Mouse (Mus musculus) embryonic facial prominence, embryonic 14.5 days (tissue): ENCODE measurements around the gene Kansl3. TPM values are rescaled to one million over a fixed set of nuclear protein-coding genes. Genes with fewer than 3 reads are reported as not detected.

Experiments used
- ATAC-seq: fragments of 200-750 bp; cut with Nextera tagmentation; 2 replicates; pipeline ENCODE4 v1.8.0; 2017; ENCODE audit warnings: low read depth, moderate number of reproducible peaks, moderate TSS enrichment
- DNase-seq: peaks from one replicate; pipeline ENCODE4 v3.0.0-alpha.2; 2015; ENCODE audit warnings: low spot score
- H3K27ac ChIP-seq: fragments of 300-500 bp; sonication (generic); replicated peaks from 2 replicates; pipeline ENCODE4 v1.5.1; 2014; ENCODE audit warnings: low read depth, mild to moderate bottlenecking, low read length, moderate library complexity
- H3K27me3 ChIP-seq: fragments of 300-500 bp; sonication (generic); replicated peaks from 2 replicates; pipeline ENCODE4 v1.6.1; 2014; ENCODE audit warnings: low read length; ENCODE audit not compliant: control insufficient read depth, insufficient read depth
- H3K36me3 ChIP-seq: fragments of 300-500 bp; sonication (generic); 2 replicates; pipeline ENCODE4 v1.6.1; 2014; ENCODE audit warnings: low read length, mixed read lengths; ENCODE audit not compliant: control insufficient read depth, insufficient read depth
- H3K4me1 ChIP-seq: fragments of 300-500 bp; sonication (generic); 2 replicates; pipeline ENCODE4 v1.6.1; 2014; ENCODE audit warnings: antibody characterized with exemption, low read length; ENCODE audit not compliant: control insufficient read depth, insufficient read depth
- H3K4me2 ChIP-seq: fragments of 300-500 bp; sonication (generic); 2 replicates; pipeline ENCODE4 v1.6.1; 2014; ENCODE audit warnings: low read depth, mild to moderate bottlenecking, low read length, moderate library complexity, mixed read lengths
- H3K4me3 ChIP-seq: fragments of 300-500 bp; sonication (generic); 2 replicates; pipeline ENCODE4 v1.5.1; 2014; ENCODE audit warnings: low read depth, mild to moderate bottlenecking, low read length
- H3K9ac ChIP-seq: fragments of 300-500 bp; sonication (generic); 2 replicates; pipeline ENCODE4 v1.6.1; 2014; ENCODE audit warnings: low read depth, mild to moderate bottlenecking, low read length, moderate library complexity, mixed read lengths
- H3K9me3 ChIP-seq: fragments of 300-500 bp; sonication (generic); 2 replicates; pipeline ENCODE4 v1.6.1; 2016; ENCODE audit warnings: low read length; ENCODE audit not compliant: control insufficient read depth
- WGBS: fragments of 180-500 bp; shearing (Covaris S2); extraction: QIAGEN DNeasy Blood & Tissue Kit; methylation state at CpG from one replicate; pipeline ENCODE4 v1.1.7; 2014; 5-methylcytosine and 5-hydroxymethylcytosine counted together
- polyA plus RNA-seq: library from polyadenylated mRNA; unstranded; fragments of >200 nt; fragmentation: Nextera tagmentation; extraction: Ambion mirVana; gene quantifications from 2 replicates; pipeline ENCODE4 v1.2.1, GENCODE M21; 2014

The Kansl3 gene
- polyA plus RNA-seq, 1 experiment from 2014 or later, result 35.1 TPM

GRCm38 (mm10) chr1:36368112-36368968 is 641 bp downstream of the Kansl3 start:
- Histone ChIP-seq H3K4me2 (peak overlapping the region; percentile 62), H3K36me3 (peaks cover 28% of the 10 kb centered on the region), H3K4me3 (peak overlapping the region; percentile 92), H3K9me3 (no peaks in the 10 kb centered on the region), H3K27ac (peak overlapping the region; percentile 84), H3K27me3 (no peaks in the 10 kb centered on the region), H3K9ac (peak overlapping the region; percentile 96), H3K4me1 (peaks cover 9% of the 10 kb centered on the region)
- DNase-seq, result peak; percentile 44
- ATAC-seq, result peak; percentile 85
- WGBS, result 5% methylated on average over 35 of the region's 55 CpGs

DNA sequence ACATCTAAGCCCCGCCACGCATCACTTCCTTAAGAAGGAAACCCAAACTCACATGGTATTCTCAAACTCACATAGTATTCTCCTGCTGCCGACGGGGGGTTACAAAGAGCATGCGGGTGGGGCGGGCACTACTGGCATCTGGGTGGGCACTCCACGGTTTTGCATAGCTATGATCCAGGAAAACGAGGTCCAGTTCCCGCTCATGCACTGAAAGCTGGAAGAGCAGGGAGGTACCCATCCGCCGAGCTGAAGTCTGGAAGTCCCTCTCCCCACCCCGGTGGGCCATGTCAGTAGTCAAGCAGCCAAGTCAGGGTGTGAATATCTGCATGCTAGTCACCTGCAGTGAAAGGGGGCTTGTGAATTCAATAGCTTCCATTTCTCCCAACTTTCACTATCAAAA is 1.3 kb downstream of the Kansl3 start:
- H3K4me1 ChIP-seq, result peaks cover 9% of the 10 kb centered on the region
- ATAC-seq (no peak), DNase-seq (no peak)
- no peaks in the 10 kb centered on the region for H3K27me3 ChIP-seq
- no peak overlapping the region for H3K27ac ChIP-seq
- WGBS, result 53% methylated on average over 12 of the region's 12 CpGs
- H3K9ac ChIP-seq, result peak overlapping the region; percentile 96
- peaks cover 33% of the 10 kb centered on the region for H3K36me3 ChIP-seq
- H3K4me3 ChIP-seq, result peak overlapping the region; percentile 92
- peak overlapping the region; percentile 62 for H3K4me2 ChIP-seq
- no peaks in the 10 kb centered on the region for H3K9me3 ChIP-seq

DNA sequence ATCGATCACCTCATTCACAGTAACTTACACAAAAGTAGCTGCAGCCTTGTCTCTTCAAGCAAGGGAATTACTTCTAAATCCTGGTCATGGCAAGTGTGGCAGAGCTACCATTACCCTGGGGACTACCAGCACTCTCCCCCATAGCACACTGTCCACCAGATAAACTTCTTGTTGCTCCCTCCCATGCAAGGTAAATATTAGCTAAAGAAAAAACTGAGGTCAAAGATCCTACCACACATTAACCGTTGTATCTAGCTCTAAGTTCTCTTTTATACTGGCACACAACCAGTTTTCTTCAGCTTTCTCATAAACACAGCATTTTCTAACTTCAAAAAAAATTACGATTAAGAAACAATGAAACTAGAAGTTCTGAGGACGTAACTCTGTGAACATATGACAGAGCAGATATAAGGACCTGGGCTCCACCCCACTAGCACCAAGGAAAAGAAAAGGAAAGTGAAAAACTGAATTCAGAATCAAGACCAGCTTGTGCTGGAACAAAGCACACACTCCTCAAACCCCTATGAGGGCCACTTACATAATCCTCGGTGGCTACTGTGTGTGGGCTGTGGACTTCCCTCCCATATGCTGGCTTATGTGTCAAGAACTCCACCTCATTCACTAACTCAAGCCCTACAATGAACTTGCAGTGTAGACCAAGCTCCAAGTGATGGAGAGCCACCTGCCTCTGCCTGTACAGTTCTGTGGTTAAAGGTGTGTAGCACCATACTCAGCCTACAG is 11.9 kb downstream of the Kansl3 start:
- ATAC-seq (no peak), DNase-seq (no peak)
- 96% methylated on average over 5 of the region's 5 CpGs for WGBS
- Histone ChIP-seq H3K4me2 (no peak overlapping the region), H3K9ac (no peak overlapping the region), H3K27ac (no peak overlapping the region), H3K4me1 (no peaks in the 10 kb centered on the region), H3K9me3 (no peaks in the 10 kb centered on the region), H3K36me3 (peaks cover 82% of the 10 kb centered on the region), H3K27me3 (no peaks in the 10 kb centered on the region), H3K4me3 (no peak overlapping the region)

DNA sequence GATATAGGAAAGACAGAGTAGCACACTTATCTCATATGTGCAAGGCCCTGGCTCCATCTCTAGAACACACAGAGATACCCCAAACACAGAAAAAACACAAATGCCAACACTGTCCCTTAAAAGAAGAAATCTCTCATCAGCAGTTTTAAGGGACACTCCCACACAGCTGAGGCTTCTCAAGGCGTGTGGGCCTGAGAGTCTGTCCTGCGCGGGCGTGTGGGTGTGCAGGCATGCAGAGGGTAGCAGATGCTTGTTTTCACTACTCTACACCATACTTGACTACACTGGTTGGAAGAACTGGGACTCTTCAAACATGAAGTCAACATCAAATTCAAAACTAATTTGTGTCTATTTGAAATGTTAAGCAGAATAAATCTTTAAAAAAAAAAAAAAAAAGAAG is 16.6 kb downstream of the Kansl3 start:
- DNase-seq (no peak), ATAC-seq (no peak)
- no peaks in the 10 kb centered on the region for H3K9me3 ChIP-seq
- no peaks in the 10 kb centered on the region for H3K27me3 ChIP-seq
- no peak overlapping the region for H3K9ac ChIP-seq
- H3K36me3 ChIP-seq, result peaks cover 95% of the 10 kb centered on the region
- H3K4me1 ChIP-seq, result no peaks in the 10 kb centered on the region
- no peak overlapping the region for H3K27ac ChIP-seq
- WGBS, result 89% methylated on average over 4 of the region's 4 CpGs
- H3K4me3 ChIP-seq, result no peak overlapping the region
- H3K4me2 ChIP-seq, result no peak overlapping the region

DNA sequence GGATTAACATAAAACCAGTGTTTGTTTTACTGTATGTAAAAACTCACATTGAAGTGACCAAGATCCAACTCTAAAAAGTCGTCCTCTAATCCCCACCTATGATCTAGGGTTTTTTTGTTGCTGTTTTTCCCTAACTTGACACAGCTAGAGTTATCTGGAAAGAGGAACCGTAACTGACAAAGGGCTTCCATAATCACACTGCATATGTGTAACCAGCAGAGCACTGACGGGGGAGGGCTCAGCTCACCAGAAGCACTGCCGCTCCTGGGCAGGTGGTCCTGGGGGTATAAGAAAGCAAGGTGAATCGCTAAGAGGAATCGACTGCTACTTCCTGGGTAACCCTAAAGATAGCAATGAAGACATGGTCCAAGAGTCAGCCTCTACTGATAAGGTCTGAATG is 26.4 kb downstream of the Kansl3 start:
- WGBS, result 90% methylated on average over 6 of the region's 6 CpGs
- Histone ChIP-seq H3K27me3 (no peaks in the 10 kb centered on the region), H3K4me1 (no peaks in the 10 kb centered on the region), H3K4me3 (no peak overlapping the region), H3K36me3 (peaks cover 98% of the 10 kb centered on the region), H3K9ac (no peak overlapping the region), H3K4me2 (no peak overlapping the region), H3K9me3 (no peaks in the 10 kb centered on the region), H3K27ac (no peak overlapping the region)
- DNase-seq (no peak), ATAC-seq (no peak)

DNA sequence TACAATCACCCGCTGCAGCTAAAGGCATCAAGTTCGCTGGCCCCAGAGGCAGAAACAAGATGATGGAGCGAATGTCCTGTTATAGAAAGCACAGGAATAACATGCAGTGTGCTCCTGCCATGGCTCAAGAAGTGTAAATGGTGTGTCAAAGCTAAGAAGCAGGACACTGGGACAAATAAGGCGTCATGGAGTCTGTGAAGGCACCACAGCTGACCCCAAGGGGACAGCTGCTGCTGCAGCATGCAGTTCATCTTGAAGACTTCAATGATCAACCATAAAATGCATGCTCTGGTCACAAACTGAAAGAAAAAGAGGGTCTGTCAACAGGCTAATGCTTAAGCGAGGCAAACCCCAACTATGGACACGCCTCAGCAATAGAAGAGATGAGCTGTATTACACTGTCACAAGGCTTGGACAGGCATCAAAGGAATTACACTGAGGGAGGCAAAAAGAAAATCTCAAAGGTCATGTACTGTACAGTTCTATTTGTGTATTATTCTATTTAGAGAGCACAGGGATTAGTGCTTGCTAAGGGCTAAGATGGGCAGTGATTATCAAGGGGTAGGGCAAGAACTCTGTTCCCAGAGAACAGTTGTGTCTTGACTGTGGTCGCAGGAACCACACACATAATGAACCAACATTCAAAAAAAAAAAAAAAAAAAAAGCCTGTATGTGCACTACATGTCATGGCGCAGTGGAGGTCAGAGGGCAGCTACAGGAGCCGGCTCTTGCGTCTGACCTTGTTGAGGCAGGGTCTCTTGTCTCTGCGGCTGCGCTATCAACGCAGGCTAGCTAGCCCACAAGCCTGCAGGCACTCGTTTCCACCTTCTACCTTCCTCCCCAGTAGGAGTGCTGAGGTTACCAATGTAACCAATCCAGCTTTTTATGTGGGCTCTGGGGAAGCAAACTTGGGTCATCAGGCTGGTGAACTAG is 35.8 kb downstream of the Kansl3 start:
- peaks cover 51% of the 10 kb centered on the region for H3K36me3 ChIP-seq

GRCm38 (mm10) chr1:36331743-36332142 is 37.2 kb downstream of the Kansl3 start:
- no peaks in the 10 kb centered on the region for H3K27me3 ChIP-seq
- H3K9ac ChIP-seq, result no peak overlapping the region
- H3K9me3 ChIP-seq, result no peaks in the 10 kb centered on the region
- peaks cover 45% of the 10 kb centered on the region for H3K36me3 ChIP-seq
- no peak overlapping the region for H3K4me2 ChIP-seq
- WGBS, result 64% methylated on average over 6 of the region's 6 CpGs
- no peaks in the 10 kb centered on the region for H3K4me1 ChIP-seq
- no peak for ATAC-seq
- no peak for DNase-seq
- no peak overlapping the region for H3K27ac ChIP-seq
- no peak overlapping the region for H3K4me3 ChIP-seq

More for the DNA sequence above, 35.8 kb downstream of the Kansl3 start:
- Histone ChIP-seq H3K27ac (0 out of 2 replicates have a peak overlapping the region, but pooled peaks have one; percentile 8), H3K9ac (no peak overlapping the region), H3K9me3 (no peaks in the 10 kb centered on the region), H3K4me2 (no peak overlapping the region), H3K27me3 (no peaks in the 10 kb centered on the region), H3K4me3 (no peak overlapping the region), H3K4me1 (no peaks in the 10 kb centered on the region)
- ATAC-seq (peak; percentile 44; the same call in 1 of the 2 replicates), DNase-seq (peak; percentile 30)
- WGBS, result 75% methylated on average over 14 of the region's 14 CpGs

DNA sequence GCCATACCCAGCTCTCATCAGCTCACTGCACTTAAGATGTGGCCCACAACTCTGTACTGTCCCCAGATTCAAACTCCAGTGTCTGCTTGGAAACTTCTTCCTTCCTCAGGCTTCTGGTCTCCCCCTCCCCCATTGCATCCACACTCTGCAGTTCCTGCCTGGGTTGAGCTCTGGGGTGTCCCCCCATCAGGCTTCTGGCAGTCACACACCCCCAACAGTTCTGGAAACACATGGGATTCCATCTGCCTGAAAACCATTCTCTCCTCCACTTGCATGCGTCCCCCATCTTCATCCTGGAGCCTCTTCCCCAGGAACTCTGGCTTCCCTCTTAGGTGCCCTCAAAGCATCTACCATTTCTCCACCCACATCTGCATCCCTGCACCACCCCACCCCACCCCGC is 42.2 kb downstream of the Kansl3 start:
- ATAC-seq (no peak), DNase-seq (no peak)
- H3K27me3 ChIP-seq, result no peaks in the 10 kb centered on the region
- no peak overlapping the region for H3K9ac ChIP-seq
- no peak overlapping the region for H3K27ac ChIP-seq
- H3K36me3 ChIP-seq, result peaks cover 20% of the 10 kb centered on the region; the same call in 1 of the 2 replicates
- H3K4me3 ChIP-seq, result no peak overlapping the region
- H3K4me1 ChIP-seq, result peaks cover 14% of the 10 kb centered on the region
- H3K4me2 ChIP-seq, result no peak overlapping the region
- H3K9me3 ChIP-seq, result no peaks in the 10 kb centered on the region
- 94% methylated on average over 2 of the region's 2 CpGs for WGBS
